Mouse (Mus musculus) C2C12 (cell line): ENCODE data around the gene Gadd45a.

Source experiments
- CTCF ChIP-seq: IDR thresholded peaks from one replicate; pipeline ENCODE4 v1.5.1; 2011; ENCODE audit not compliant: control insufficient read depth, insufficient read depth, insufficient read length
- MAX ChIP-seq: IDR thresholded peaks from one replicate; pipeline ENCODE4 v1.6.1; 2011; ENCODE audit warnings: mild to moderate bottlenecking, control low read depth
- USF1 ChIP-seq: IDR thresholded peaks from one replicate; pipeline ENCODE4 v1.6.1; 2011; ENCODE audit warnings: low read depth, mild to moderate bottlenecking, control low read depth, moderate library complexity

DNA sequence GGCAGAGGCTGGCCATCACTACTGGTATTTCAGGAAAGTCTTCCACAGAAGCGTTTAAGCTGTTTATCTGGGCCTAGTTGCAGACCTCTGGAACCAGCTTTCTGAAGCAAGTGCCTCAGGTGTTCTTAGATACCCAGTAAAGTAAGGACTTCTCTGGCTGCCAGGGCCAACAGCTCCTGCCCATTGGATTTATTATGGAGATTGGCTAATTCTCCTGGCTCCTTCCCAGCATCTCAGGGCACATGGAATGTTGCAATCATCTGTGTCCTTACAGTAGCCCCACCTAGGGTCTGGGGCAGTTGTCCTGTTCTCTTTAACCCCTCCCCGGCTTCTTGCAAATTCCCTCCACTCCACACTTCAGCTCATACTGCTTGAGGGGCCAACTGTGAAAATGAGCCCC is 38.6 kb downstream of the Gadd45a start:
- no peak for TF ChIP-seq CTCF
- no peak for TF ChIP-seq USF1
- TF ChIP-seq MAX, result no peak
